Mouse (Mus musculus): ENCODE measurements at regions not wholly inside any gene's neighbourhood (a gene's known extent, or its start where the extent isn't known, plus 50 kb on each side); places are given as distances from the start of the nearest gene placed in this dataset.

GRCm38 (mm10) chr12:119038306-119038705, 72.1 kb upstream of the Abcb5 start:
- Histone ChIP-seq H3K9me3 (replicated peaks; ENCODE audit: low read length) (no peaks in the 10 kb centered on the region), H3K27me3 (replicated peaks) (no peaks in the 10 kb centered on the region), H3K4me2 (ENCODE audit: insufficient read depth, low read depth, poor library complexity, severe bottlenecking) (no peak overlapping the region), H3K27ac (ENCODE audit: insufficient read depth, low read depth) (no peak overlapping the region), H3K4me3 (replicated peaks in 1 of 3; ENCODE audit: low read depth in 2 of 3, low read length in 2 of 3, poor library complexity in 1 of 3) (no peak overlapping the region), H3K9ac (ENCODE audit: insufficient read depth, low read depth) (no peak overlapping the region), H3K79me2 (replicated peaks; ENCODE audit: control insufficient read depth, extremely low read depth, insufficient read depth, poor library complexity, severe bottlenecking) (no peaks in the 10 kb centered on the region), H3K4me1 (ENCODE audit: control insufficient read depth in 1 of 2, insufficient read depth in 2 of 2) (no peaks in the 10 kb centered on the region), H3K36me3 (replicated peaks in 1 of 2; ENCODE audit: control insufficient read depth in 1 of 2, insufficient read depth in 1 of 2, low read length in 1 of 2) (no peaks in the 10 kb centered on the region)
- DNase-seq (ENCODE audit: extremely low read depth), result peak; percentile 10
- TF ChIP-seq ELF1 (IDR thresholded peaks at IDR 0.05; ENCODE audit: low read depth, low read length) (peak; percentile 26; the same call in 1 of the 2 replicates), CHD2 (IDR thresholded peaks at IDR 0.05; ENCODE audit: low read length) (no peak), UBTF (IDR thresholded peaks at IDR 0.05; ENCODE audit: low read depth, low read length) (no peak), USF1 (IDR thresholded peaks at IDR 0.05; ENCODE audit: low read depth, low read length) (no peak), CTCF (conservative IDR thresholded peaks at IDR 0.05 in 1 of 2, IDR thresholded peaks at IDR 0.05 in 1 of 2; ENCODE audit: low read depth in 2 of 2, low read length in 2 of 2) (peak in 1 of 2 experiments; percentile 54; a peak in 2 of 4 replicates), RAD21 (IDR thresholded peaks at IDR 0.05; ENCODE audit: low read depth, low read length) (peak; percentile 14), BHLHE40 (IDR thresholded peaks at IDR 0.05; ENCODE audit: low read depth, low read length) (no peak), SMC3 (IDR thresholded peaks at IDR 0.05; ENCODE audit: low read depth, low read length) (peak; percentile 45), MAX (IDR thresholded peaks at IDR 0.05; ENCODE audit: low read length) (no peak)
- dilution Hi-C loops (cut with MboI; ENCODE audit: extremely low pct_ligation_motif_present, extremely low pct_unique_long_range_greater_than_20kb, low sequenced_read_pairs) (no loop called here), in situ Hi-C loops (cut with MboI; ENCODE audit: low pct_ligation_motif_present, low pct_unique_long_range_greater_than_20kb, low sequenced_read_pairs) (no loop called here)

- H3K4me1 ChIP-seq (ENCODE audit: control insufficient read depth in 1 of 2, insufficient read depth in 2 of 2), result no peaks in the 10 kb centered on the region
- H3K9ac ChIP-seq (ENCODE audit: insufficient read depth, low read depth), result no peak overlapping the region
- H3K36me3 ChIP-seq (replicated peaks in 1 of 2; ENCODE audit: control insufficient read depth in 1 of 2, insufficient read depth in 1 of 2, low read length in 1 of 2), result no peaks in the 10 kb centered on the region
- H3K79me2 ChIP-seq (replicated peaks; ENCODE audit: control insufficient read depth, extremely low read depth, insufficient read depth, poor library complexity, severe bottlenecking), result no peaks in the 10 kb centered on the region
- no peak for TF ChIP-seq MXI1 (IDR thresholded peaks at IDR 0.05; ENCODE audit: low read depth, low read length)
- no peak for TF ChIP-seq SIN3A (IDR thresholded peaks at IDR 0.05; ENCODE audit: low read length)
- in situ Hi-C loops (cut with MboI; ENCODE audit: low pct_ligation_motif_present, low pct_unique_long_range_greater_than_20kb, low sequenced_read_pairs) (no loop called here), dilution Hi-C loops (cut with MboI; ENCODE audit: extremely low pct_ligation_motif_present, extremely low pct_unique_long_range_greater_than_20kb, low sequenced_read_pairs) (no loop called here)
- no peak overlapping the region for H3K27ac ChIP-seq (ENCODE audit: insufficient read depth, low read depth)
- no peaks in the 10 kb centered on the region for H3K27me3 ChIP-seq (replicated peaks)
- no peak for DNase-seq (ENCODE audit: extremely low read depth)
- no peak overlapping the region for H3K4me2 ChIP-seq (ENCODE audit: insufficient read depth, low read depth, poor library complexity, severe bottlenecking)
- H3K9me3 ChIP-seq (replicated peaks; ENCODE audit: low read length), result no peaks in the 10 kb centered on the region
- H3K4me3 ChIP-seq (replicated peaks in 1 of 3; ENCODE audit: low read depth in 2 of 3, low read length in 2 of 3, poor library complexity in 1 of 3), result no peak overlapping the region
Measured at GRCm38 (mm10) chr12:119034828-119035227, 68.6 kb upstream of the Abcb5 start.

- Histone ChIP-seq H3K9me3 (replicated peaks; ENCODE audit: low read length) (no peaks in the 10 kb centered on the region), H3K27ac (ENCODE audit: insufficient read depth, low read depth) (no peak overlapping the region), H3K36me3 (replicated peaks in 1 of 2; ENCODE audit: control insufficient read depth in 1 of 2, insufficient read depth in 1 of 2, low read length in 1 of 2) (no peaks in the 10 kb centered on the region), H3K4me3 (replicated peaks in 1 of 3; ENCODE audit: low read depth in 2 of 3, low read length in 2 of 3, poor library complexity in 1 of 3) (no peak overlapping the region), H3K4me1 (ENCODE audit: control insufficient read depth in 1 of 2, insufficient read depth in 2 of 2) (no peaks in the 10 kb centered on the region), H3K4me2 (ENCODE audit: insufficient read depth, low read depth, poor library complexity, severe bottlenecking) (no peak overlapping the region), H3K27me3 (replicated peaks) (no peaks in the 10 kb centered on the region), H3K9ac (ENCODE audit: insufficient read depth, low read depth) (no peak overlapping the region), H3K79me2 (replicated peaks; ENCODE audit: control insufficient read depth, extremely low read depth, insufficient read depth, poor library complexity, severe bottlenecking) (no peaks in the 10 kb centered on the region)
- no peak for TF ChIP-seq TBP (conservative IDR thresholded peaks at IDR 0.05; ENCODE audit: low read depth, low read length)
- TF ChIP-seq HCFC1 (IDR thresholded peaks at IDR 0.05; ENCODE audit: low read depth, low read length), result no peak
- no peak for TF ChIP-seq USF2 (conservative IDR thresholded peaks at IDR 0.05; ENCODE audit: low read depth, low read length)
- TF ChIP-seq MEF2A (IDR thresholded peaks at IDR 0.05; ENCODE audit: borderline replicate concordance, low read depth, low read length), result no peak
- no peak for TF ChIP-seq RAD21 (IDR thresholded peaks at IDR 0.05; ENCODE audit: low read depth, low read length)
- no peak for TF ChIP-seq UBTF (IDR thresholded peaks at IDR 0.05; ENCODE audit: low read depth, low read length)
- no peak for TF ChIP-seq ZC3H11A (IDR thresholded peaks at IDR 0.05; ENCODE audit: low read depth, low read length)
- TF ChIP-seq MXI1 (IDR thresholded peaks at IDR 0.05; ENCODE audit: low read depth, low read length), result no peak
- TF ChIP-seq IRF4 (IDR thresholded peaks at IDR 0.05; ENCODE audit: low read depth, low read length), result no peak
- no peak for TF ChIP-seq KAT2A (IDR thresholded peaks at IDR 0.05; ENCODE audit: insufficient replicate concordance, low read length)
- TF ChIP-seq MAZ (IDR thresholded peaks at IDR 0.05; ENCODE audit: low read depth, low read length), result no peak
- TF ChIP-seq CHD1 (IDR thresholded peaks at IDR 0.05; ENCODE audit: low read depth, low read length), result no peak
- TF ChIP-seq BHLHE40 (IDR thresholded peaks at IDR 0.05; ENCODE audit: low read depth, low read length), result no peak
- TF ChIP-seq SIN3A (IDR thresholded peaks at IDR 0.05; ENCODE audit: low read length), result no peak
- no peak for TF ChIP-seq CHD2 (IDR thresholded peaks at IDR 0.05; ENCODE audit: low read length)
- TF ChIP-seq PAX5 (IDR thresholded peaks at IDR 0.05; ENCODE audit: low read length), result no peak
- TF ChIP-seq ZNF384 (IDR thresholded peaks at IDR 0.05; ENCODE audit: low read depth, low read length), result no peak
- TF ChIP-seq POLR2AphosphoS2 (IDR thresholded peaks at IDR 0.05; ENCODE audit: low read depth, low read length), result no peak
- no peak for TF ChIP-seq MYC (IDR thresholded peaks at IDR 0.05; ENCODE audit: low read depth, low read length)
- no peak for TF ChIP-seq GABPA (IDR thresholded peaks at IDR 0.05; ENCODE audit: insufficient replicate concordance, low read depth, low read length)
- dilution Hi-C loops (cut with MboI; ENCODE audit: extremely low pct_ligation_motif_present, extremely low pct_unique_long_range_greater_than_20kb, low sequenced_read_pairs), result no loop called here
- in situ Hi-C loops (cut with MboI; ENCODE audit: low pct_ligation_motif_present, low pct_unique_long_range_greater_than_20kb, low sequenced_read_pairs), result no loop called here
- DNase-seq (ENCODE audit: extremely low read depth), result no peak
Measured at GRCm38 (mm10) chr12:119028711-119029110, 62.5 kb upstream of the Abcb5 start.
